Mouse (Mus musculus) midbrain, embryonic 16.5 days (tissue): ENCODE measurements around the gene Gm9817. TPM values are rescaled to one million over a fixed set of nuclear protein-coding genes. Genes with fewer than 3 reads are reported as not detected.

Experiments
- ATAC-seq: fragments of 200-750 bp; cut with Nextera tagmentation; 2 replicates; pipeline ENCODE4 v1.8.0; 2017; ENCODE audit warnings: moderate TSS enrichment
- H3K27ac ChIP-seq: fragments of 300-500 bp; sonication (generic); 2 replicates; pipeline ENCODE4 v1.5.1; 2014; ENCODE audit warnings: mild to moderate bottlenecking, low read length, mixed read lengths
- H3K27me3 ChIP-seq: fragments of 300-500 bp; sonication (generic); 2 replicates; pipeline ENCODE4 v1.6.1; 2014; ENCODE audit warnings: low read depth, low read length, mixed read lengths; ENCODE audit not compliant: control insufficient read depth, insufficient read depth
- H3K36me3 ChIP-seq: fragments of 300-500 bp; sonication (generic); 2 replicates; pipeline ENCODE4 v1.6.1; 2014; ENCODE audit warnings: mild to moderate bottlenecking, low read length, moderate library complexity, mixed read lengths; ENCODE audit not compliant: control insufficient read depth, insufficient read depth
- H3K4me1 ChIP-seq: fragments of 300-500 bp; sonication (generic); 2 replicates; pipeline ENCODE4 v1.6.1; 2014; ENCODE audit warnings: mild to moderate bottlenecking, low read length, mixed read lengths; ENCODE audit not compliant: control insufficient read depth, insufficient read depth
- H3K4me2 ChIP-seq: fragments of 300-500 bp; sonication (generic); 2 replicates; pipeline ENCODE4 v1.6.1; 2014; ENCODE audit warnings: mild to moderate bottlenecking, low read length, mixed read lengths
- H3K4me3 ChIP-seq: fragments of 300-500 bp; sonication (generic); 2 replicates; pipeline ENCODE4 v1.5.1; 2014; ENCODE audit warnings: low read depth, mild to moderate bottlenecking, low read length, moderate library complexity, mixed read lengths
- H3K9ac ChIP-seq: fragments of 300-500 bp; sonication (generic); 2 replicates; pipeline ENCODE4 v1.6.1; 2014; ENCODE audit warnings: low read depth, low read length, mixed read lengths
- H3K9me3 ChIP-seq: fragments of 300-500 bp; sonication (generic); replicated peaks from 2 replicates; pipeline ENCODE4 v1.6.1; 2014; ENCODE audit warnings: mild to moderate bottlenecking, low read length, mixed read lengths; ENCODE audit not compliant: control insufficient read depth, poor library complexity, severe bottlenecking
- WGBS: fragments of 180-500 bp; shearing (Covaris S2); extraction: QIAGEN DNeasy Blood & Tissue Kit; methylation state at CpG from one replicate; pipeline ENCODE4 v1.1.7; 2014; 5-methylcytosine and 5-hydroxymethylcytosine counted together
- polyA plus RNA-seq: library from polyadenylated mRNA; unstranded; fragments of >200 nt; fragmentation: Nextera tagmentation; extraction: Ambion mirVana; gene quantifications from 2 replicates; pipeline ENCODE4 v1.2.1, GENCODE M21; 2015

The Gm9817 gene
- polyA plus RNA-seq, 1 experiment from 2014 or later: not detected

- no peak for ATAC-seq
- Histone ChIP-seq H3K27ac (no peak overlapping the region), H3K36me3 (no peaks in the 10 kb centered on the region), H3K4me3 (no peak overlapping the region), H3K4me2 (no peak overlapping the region), H3K27me3 (no peaks in the 10 kb centered on the region), H3K4me1 (no peaks in the 10 kb centered on the region), H3K9me3 (no peaks in the 10 kb centered on the region), H3K9ac (no peak overlapping the region)
- 50% methylated on average over 4 of the region's 4 CpGs for WGBS
These were observed 38.3 kb upstream of the Gm9817 start for GRCm38 (mm10) chr13:45040195-45040594.

DNA sequence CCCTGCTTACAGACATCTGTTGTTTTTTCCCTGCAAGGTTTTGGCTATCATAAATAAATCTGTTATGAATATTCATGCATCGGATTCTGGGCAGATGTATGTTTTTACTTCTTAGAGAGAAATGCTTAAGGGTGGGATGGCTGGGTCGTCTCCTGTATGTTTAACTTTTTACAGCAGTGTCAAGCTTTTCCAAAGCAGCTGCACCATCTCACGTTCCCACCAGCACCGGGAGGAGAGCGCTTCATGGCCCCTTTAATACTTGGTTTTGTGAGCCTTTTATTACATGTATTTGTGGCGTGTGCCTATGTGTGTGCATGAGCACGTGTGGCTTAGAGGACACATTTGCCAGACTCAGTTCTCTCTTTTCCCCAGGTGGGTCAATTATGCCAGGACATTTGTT, 37.8 kb upstream of the Gm9817 start:
- Histone ChIP-seq H3K9me3 (no peaks in the 10 kb centered on the region), H3K36me3 (no peaks in the 10 kb centered on the region), H3K9ac (no peak overlapping the region), H3K27ac (no peak overlapping the region), H3K27me3 (no peaks in the 10 kb centered on the region), H3K4me2 (no peak overlapping the region), H3K4me3 (no peak overlapping the region), H3K4me1 (no peaks in the 10 kb centered on the region)
- 84% methylated on average over 7 of the region's 7 CpGs for WGBS
- ATAC-seq: no peak

- Histone ChIP-seq H3K9me3 (no peaks in the 10 kb centered on the region), H3K36me3 (no peaks in the 10 kb centered on the region), H3K27ac (no peak overlapping the region), H3K4me2 (no peak overlapping the region), H3K27me3 (no peaks in the 10 kb centered on the region), H3K4me1 (no peaks in the 10 kb centered on the region), H3K9ac (no peak overlapping the region), H3K4me3 (no peak overlapping the region)
- 76% methylated on average over 3 of the region's 3 CpGs for WGBS
- no peak for ATAC-seq
These were observed 35.0 kb upstream of the Gm9817 start for GRCm38 (mm10) chr13:45043466-45043865.

DNA sequence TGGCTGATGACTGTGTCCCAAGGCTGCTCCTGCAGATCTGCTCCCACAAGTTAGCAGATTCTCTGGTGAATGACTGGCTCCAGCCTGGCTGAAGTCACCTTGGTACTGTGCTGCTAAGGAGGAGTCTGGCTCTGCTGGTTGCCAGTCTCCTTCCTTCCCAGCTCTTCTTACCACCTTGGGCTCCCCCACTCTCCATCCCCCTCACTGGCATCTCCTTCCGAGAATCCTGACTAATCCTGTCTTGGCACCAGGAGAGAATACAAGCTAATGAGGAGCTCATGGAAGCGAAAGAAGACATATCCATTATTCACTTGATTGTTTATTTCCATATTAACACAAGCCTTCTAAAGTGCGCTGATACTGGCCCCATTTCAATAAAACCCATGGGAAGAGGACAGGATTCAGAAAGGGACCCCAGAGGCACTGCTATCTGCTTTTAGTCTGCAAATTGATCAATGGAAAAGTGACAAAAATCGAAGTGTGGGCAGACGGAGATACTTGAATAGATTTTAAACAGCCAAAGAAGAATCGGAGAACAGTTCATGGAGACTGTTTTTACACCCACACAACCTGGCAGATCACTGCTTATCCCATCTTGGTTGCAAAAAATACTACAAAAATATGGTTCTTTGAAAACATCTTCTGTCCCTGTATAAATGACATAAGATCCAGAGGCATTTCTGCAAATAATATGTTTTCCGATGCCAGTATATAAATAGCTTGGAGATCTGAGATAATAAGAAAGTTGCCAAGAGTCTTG, 29.1 kb upstream of the Gm9817 start:
- Histone ChIP-seq H3K27me3 (no peaks in the 10 kb centered on the region; the same call in 1 of the 2 replicates), H3K4me1 (no peaks in the 10 kb centered on the region), H3K4me3 (no peak overlapping the region), H3K27ac (no peak overlapping the region), H3K9me3 (no peaks in the 10 kb centered on the region), H3K9ac (no peak overlapping the region), H3K36me3 (no peaks in the 10 kb centered on the region), H3K4me2 (no peak overlapping the region)
- ATAC-seq: no peak
- WGBS: 67% methylated on average over 7 of the region's 7 CpGs

GRCm38 (mm10) chr13:45052805-45053204, 25.7 kb upstream of the Gm9817 start:
- WGBS: 71% methylated on average over 7 of the region's 7 CpGs
- H3K27me3 ChIP-seq: no peaks in the 10 kb centered on the region; the same call in 1 of the 2 replicates

DNA sequence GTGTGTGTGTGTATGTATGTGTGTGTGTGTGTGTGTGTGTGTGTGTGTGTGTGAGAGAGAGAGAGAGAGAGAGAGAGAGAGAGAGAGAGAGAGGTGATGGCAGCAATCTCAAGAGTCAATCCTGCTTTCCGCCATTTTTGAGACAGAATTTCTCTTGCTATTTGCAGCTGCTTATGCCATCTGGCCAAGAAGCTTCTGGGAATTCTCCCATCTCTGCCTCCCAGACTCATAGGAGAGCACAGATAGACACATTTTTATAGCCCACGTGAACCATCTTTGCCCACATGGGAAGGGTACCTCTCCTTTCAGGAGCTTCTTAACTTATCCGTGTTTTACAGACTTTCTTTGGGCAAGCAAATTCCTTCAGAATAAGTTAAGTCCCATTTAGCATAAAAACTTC, 24.6 kb upstream of the Gm9817 start:
- Histone ChIP-seq H3K4me2 (no peak overlapping the region), H3K4me1 (no peaks in the 10 kb centered on the region), H3K27me3 (no peaks in the 10 kb centered on the region; the same call in 1 of the 2 replicates), H3K36me3 (no peaks in the 10 kb centered on the region), H3K9ac (no peak overlapping the region), H3K4me3 (no peak overlapping the region), H3K27ac (no peak overlapping the region), H3K9me3 (no peaks in the 10 kb centered on the region)
- ATAC-seq: no peak
- WGBS: 88% methylated on average over 3 of the region's 3 CpGs

More at GRCm38 (mm10) chr13:45052805-45053204, 25.7 kb upstream of the Gm9817 start:
- no peak overlapping the region for H3K4me3 ChIP-seq
- no peaks in the 10 kb centered on the region for H3K9me3 ChIP-seq
- no peaks in the 10 kb centered on the region for H3K4me1 ChIP-seq
- H3K9ac ChIP-seq: no peak overlapping the region
- ATAC-seq: no peak
- H3K36me3 ChIP-seq: no peaks in the 10 kb centered on the region
- H3K4me2 ChIP-seq: no peak overlapping the region
- H3K27ac ChIP-seq: no peak overlapping the region

DNA sequence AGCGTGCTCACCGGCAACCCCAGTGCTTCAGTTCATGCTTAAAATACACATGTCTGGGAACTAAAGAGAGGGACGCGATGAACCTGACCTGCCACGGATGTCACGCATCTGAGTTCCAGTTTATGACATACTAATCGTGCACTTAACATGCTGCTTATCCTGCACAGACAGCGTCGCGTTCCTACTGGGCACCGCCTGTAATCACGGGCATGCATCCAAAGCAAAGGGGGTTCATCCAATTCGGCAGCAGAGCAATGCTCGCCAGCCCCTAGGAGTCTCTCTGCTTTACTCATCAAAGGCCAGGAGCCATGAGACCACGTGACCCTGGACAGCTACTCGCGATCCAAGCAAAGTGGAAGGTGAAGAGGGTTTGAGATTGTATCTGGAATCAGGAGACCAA, 19.3 kb upstream of the Gm9817 start:
- Histone ChIP-seq H3K27ac (no peak overlapping the region), H3K27me3 (no peaks in the 10 kb centered on the region), H3K4me1 (no peaks in the 10 kb centered on the region), H3K9me3 (no peaks in the 10 kb centered on the region), H3K36me3 (no peaks in the 10 kb centered on the region), H3K4me2 (no peak overlapping the region), H3K9ac (no peak overlapping the region), H3K4me3 (no peak overlapping the region)
- WGBS: 87% methylated on average over 17 of the region's 17 CpGs
- no peak for ATAC-seq

DNA sequence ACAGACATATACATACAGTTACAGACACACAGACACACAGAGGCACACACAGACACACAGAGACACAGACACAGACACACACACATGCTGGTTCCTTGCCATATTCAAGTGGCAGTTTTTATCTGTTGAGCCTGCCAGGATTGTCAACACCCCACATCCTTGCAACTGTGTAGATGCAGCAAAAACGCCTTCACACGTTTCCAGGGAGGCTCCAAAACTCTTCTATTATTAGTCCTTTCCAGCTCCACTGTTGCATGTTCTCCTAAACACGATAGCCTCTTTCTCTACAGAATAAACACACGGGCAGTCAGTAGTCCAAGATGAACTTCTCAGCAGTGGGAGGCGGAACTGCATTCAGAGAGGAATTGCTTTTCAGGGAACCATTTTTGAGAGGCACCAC, 15.3 kb upstream of the Gm9817 start:
- H3K27me3 ChIP-seq: no peaks in the 10 kb centered on the region
- no peak overlapping the region for H3K9ac ChIP-seq
- no peak overlapping the region for H3K4me2 ChIP-seq
- H3K4me1 ChIP-seq: no peaks in the 10 kb centered on the region
- H3K4me3 ChIP-seq: no peak overlapping the region
- H3K27ac ChIP-seq: no peak overlapping the region
- no peaks in the 10 kb centered on the region for H3K9me3 ChIP-seq
- no peak for ATAC-seq
- WGBS: 77% methylated on average over 5 of the region's 5 CpGs
- H3K36me3 ChIP-seq: no peaks in the 10 kb centered on the region

- ATAC-seq: no peak
- Histone ChIP-seq H3K27me3 (no peaks in the 10 kb centered on the region), H3K4me3 (no peak overlapping the region), H3K4me2 (no peak overlapping the region), H3K36me3 (no peaks in the 10 kb centered on the region), H3K9ac (no peak overlapping the region), H3K4me1 (no peaks in the 10 kb centered on the region), H3K9me3 (no peaks in the 10 kb centered on the region), H3K27ac (no peak overlapping the region)
- 93% methylated on average over 4 of the region's 4 CpGs for WGBS
These were observed 13.5 kb upstream of the Gm9817 start for GRCm38 (mm10) chr13:45064951-45065350.
